Mouse (Mus musculus): ENCODE measurements around the gene Rara.

Gene Rara

DNA sequence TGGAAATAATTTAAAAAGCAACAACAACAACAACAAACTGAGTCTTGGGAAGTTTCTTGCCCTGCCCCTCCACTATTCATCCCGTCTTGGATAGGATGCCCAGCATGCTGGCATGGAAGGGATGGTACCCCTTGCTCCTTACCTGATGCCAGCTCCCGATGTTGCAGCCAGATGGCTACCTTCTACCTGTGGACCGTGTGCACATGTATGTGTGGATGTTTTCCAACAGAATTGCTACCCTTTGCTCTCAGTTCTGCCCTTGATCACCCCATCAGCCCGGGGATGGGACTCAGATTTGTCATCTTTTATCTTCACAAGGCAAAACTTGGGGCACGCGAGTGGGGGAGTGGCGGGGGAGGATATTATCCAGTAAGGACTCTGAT is 11.1 kb downstream of the Rara start:
- no peak for DNase-seq (ENCODE audit: low spot score)

DNA sequence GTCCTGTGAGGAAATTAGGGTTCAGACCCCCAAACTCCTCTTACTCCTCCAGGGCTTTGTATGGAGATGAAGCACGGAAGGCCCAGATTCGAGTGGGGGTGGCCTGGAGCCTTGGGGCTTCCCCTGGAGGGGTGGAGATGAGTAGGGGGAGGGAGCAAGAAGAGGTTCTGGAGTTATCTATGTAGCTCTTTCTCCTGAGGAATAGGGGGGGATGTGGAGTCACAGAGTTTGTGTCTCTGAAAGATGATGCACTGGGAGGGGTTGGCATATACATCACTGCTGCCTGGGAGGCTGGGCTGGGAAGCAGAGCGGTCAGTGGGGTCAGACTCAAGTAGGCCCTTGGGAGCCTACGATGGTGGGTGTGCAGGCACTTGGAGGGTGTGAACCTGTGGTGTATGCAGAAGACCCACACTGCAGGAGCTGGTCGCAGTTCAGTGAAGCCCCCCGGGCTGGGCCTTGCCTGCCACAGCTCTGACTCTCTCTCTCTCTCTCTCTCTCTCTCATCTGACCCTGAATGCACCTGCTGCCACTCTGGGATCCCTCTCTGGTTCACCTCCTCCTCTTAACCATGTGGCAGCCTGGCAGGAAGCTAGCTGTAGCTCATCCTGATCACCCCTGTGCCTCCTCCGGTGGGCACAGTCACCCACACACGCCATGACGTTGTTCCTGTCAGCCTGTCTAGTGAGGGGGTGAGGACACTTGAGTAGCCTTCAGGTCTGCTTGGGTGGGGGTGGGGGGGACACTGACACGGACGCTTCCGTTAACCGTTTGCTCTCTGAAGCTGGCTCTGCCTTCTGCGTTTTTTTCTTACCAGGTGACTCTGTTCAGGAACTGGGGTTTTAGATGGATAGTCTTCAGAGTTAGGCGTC is 11.7 kb downstream of the Rara start:
- no peak for DNase-seq (ENCODE audit: low spot score)

DNA sequence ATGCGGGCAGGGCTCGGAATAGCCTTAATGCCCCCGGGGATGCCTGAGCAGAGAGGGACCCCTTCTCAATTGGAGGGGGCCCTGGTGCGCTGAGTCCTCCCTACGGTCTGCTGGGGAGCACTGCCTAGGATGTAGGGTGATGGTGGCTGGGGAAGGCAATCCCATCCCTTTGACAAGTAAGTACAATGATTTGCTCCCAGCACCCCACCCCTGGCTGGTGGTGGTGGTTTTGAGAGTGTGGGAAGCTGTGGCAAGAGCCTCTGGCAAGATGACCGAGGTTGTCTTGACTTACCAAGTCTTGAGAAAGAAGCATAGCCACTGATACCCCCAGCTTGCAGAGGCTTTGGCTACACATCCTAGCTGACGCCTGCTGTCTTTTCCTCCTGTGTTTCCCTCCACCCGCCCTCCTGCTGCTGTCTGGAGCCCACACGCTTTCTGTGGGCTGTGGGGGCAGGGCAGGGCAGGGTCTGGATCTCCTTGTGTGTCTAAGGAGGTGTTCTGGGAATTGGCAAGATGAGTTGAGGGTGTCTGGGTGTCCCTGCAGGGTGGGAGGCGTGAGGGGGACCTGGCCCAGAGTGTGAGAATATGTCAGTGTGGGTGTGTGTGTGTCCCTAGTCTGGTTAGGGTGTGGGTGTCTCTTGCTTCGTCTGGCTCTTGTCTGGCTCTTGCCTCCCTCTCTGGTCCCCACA is 12.5 kb downstream of the Rara start:
- peak; percentile 11 for DNase-seq (ENCODE audit: low spot score)

DNA sequence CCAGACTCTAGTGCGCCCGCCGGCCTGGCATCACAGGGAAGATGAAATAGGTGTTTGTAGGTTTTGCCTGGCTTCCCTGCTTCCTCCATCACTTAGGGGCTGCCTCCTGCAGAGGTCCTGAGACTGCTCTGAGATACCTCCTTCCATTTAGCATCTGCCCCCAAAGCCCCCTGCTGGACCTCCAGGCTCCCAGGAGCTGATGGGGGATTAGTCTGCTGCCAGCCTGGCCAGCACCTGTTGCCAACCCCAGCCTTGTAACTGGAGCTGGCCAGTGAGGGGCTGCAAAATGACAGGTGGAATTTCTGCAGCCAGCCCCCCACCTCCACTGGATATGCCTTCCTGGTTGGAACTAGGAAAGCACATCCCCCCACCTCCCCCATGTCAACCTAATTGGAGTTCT is 13.2 kb downstream of the Rara start:
- no peak for DNase-seq (ENCODE audit: low spot score)

DNA sequence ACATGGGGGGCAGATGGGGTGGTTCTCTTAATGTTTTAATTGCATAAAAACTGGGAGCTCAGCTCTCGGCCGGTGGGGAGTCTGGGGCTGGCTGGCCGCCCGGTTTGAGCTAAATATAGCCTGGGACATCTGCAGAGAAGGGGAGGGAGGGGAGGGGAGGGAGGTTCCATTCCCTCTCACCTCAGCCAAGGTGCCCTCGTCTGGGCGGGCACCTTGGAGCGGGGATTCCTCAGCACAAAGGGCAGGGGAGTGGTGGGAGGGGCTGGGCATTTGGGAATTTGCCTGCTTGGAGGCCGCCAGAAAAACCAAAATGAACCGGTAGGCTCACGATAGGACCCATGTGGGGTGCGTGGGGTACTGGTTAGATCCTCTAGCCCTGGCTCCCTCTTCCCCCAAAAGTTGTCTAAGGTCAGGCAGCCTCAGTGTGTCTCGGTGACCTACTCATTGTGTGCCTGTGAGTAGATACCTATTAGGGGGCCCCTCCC is 13.8 kb downstream of the Rara start:
- DNase-seq (ENCODE audit: low spot score): no peak

DNA sequence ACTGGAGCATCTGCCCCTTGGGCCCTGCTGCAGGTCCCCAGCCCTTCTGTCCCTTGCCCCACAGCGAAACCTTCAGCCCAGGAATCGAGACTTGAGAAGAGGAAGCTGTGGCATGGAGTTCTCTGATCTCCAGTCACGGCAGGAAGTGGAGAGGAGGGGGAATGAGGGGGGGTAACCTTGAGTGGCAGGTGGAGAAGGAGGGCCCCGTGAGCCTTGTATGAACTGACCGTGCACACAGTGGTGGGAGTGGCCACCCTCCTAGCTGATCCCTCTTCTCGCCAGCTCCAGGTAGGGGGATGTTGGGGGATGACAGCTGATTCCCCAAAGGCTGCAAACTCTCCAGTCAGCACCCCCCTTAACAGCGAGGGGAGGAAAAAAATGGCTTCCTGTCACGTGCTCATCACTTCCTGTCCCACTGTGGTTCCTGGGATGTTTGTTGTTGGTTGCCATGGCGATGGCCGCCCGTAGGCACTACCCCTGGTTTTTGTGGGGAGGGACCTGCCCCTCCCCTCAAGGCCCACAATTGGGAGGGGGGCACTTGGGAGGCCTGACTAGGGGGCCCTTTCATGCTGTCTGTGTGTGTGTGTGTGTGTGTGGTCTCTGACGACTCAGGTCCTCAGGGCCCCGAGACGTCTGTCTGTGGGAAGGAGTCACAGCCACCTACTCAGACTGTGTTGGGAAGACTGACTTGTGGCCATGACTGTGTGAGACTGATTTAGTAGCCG is 14.4 kb downstream of the Rara start:
- DNase-seq (ENCODE audit: low spot score): peak; percentile 66

DNA sequence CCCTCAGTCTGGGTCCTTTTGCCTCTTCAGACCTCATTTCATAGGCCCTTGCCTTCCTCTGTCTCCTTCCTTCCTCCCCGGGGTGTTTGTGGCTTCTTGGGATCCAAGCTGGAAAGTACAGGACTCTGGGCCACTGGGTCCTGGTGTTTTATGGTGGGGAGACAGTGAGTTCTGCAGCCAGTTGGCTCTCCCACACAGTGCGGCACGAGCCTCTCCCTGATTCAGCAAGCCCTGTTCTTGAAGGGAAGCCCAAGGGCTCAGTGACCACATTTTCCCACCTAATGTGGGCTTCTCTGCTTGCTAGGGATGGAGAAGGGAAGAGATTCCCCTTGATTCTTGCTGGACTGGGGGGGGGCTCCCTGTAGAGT is 14.9 kb downstream of the Rara start:
- no peak for DNase-seq (ENCODE audit: low spot score)

DNA sequence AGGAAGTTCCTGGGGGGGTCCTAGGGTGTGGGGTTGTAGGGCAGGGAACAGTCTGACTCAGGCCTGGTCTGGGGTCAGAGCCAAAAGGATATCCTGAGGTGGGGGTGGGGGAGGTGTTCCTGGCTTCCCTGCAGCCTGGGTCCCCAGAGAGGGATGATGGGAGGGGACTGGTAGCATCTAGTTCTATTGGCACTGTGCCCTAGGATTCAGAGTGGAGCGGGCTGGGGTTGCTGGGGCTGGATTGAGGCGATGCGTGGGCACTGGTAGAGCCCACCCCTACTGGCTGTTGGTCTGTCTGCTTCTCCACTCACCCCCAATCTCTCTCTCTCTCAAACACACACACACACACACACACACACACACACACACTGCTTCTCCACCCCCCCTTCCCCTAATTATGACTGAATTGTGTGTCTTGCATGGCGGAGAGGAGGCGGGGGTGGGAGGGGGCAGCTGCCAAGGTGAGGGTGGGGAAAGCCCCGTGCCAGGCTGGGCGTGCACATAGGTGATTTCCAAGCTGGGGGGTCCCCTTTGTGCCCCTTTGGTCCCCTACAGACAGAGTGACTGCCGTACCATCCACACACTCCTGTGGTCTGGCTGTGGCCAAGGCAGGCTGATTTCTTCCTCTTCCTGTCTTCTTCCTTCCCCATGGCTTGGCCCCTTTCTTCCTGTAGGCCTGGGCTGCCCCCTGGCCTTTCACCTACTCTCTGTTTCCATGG is 15.5 kb downstream of the Rara start:
- DNase-seq (ENCODE audit: low spot score): peak; percentile 22

DNA sequence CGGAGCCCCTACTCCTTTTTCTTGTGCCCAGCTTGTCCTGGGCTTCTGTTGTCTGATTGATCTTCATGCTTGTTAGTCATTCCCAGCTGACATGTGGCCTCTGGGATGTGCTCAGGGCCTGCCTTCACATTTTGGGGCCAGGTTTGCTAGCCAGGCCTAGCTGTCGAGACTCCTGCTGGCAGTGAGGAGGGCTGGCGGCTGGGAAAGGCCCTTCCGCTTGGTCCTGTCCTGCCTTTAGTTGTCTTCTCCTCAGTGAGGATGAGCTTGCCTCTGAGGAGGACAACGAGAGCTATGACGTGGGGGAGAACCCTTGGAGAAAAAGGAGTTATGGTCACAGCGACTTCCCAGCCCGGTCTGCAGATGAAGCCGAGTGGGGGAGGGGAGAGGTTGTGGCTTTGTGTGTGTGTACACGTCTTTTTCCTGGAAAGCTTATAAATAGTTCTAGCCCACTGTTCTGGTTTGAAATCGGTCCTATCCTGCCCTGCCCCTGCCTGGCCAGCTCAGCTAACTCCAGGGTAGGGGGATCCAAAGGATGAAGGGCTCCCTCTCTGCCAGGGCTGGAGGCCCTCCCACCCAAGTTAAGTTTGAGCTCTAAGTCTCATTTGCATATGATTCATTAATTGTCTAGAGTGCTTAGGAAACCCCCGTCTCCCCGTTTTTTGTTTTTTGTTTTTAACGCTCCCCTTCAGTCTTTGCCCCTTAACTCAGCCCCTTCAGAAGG is 16.3 kb downstream of the Rara start:
- peak; percentile 22 for DNase-seq (ENCODE audit: low spot score)

DNA sequence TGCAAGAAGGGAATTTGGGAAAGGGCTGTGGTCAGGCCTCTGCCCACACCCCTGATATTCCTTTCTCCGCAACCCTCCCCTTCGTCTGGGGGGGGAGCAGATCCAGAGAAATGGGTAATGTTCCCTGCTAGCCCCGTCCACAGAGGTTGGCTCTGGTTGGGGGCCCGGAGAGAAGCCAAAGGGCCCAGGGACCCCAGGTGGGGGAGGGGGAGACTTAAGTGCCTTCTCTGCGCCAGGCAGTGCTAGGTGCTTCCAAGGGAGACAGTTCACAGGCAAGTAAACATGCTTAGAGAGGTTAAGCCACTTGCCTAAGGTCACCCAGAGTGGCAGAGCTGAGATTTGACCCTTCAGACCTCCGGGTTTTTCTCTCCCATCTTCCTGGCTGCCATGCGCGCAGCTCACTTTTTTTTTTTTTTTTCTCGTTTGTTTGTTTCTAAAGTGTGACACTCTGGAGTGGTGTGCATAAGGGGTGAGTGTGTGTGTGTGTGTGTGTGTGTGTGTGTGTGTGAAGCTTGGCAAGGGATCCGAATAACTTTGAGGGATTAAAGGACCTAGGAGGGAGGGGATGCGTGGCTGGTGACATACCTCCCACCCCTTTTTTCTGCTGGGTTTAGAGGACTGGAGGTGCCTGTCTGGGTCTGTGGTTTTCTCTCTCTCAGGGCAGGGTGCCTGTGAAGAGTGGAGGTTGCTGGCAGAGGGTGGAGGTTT is 17.4 kb downstream of the Rara start:
- DNase-seq (ENCODE audit: low spot score): no peak

DNA sequence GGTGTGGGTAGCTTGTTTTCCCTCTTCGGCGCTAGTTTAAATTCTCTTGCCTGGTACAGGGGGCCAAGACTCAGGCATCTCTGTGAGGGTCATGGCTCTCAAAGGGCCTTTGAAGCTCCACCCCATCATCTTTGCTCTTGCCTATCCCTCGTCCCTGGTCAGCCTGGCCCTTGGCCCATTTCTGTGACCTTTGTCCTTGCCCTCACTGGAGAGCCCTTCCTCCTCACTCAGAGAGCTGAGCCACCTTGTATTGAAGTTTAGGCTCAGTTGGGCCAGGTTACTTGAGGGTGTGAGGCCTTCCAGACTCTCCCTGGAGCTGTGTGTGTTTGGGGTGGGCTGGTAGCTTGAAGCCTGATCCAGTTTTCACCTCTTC is 18.0 kb downstream of the Rara start:
- peak; percentile 72 for DNase-seq (ENCODE audit: low spot score)

DNA sequence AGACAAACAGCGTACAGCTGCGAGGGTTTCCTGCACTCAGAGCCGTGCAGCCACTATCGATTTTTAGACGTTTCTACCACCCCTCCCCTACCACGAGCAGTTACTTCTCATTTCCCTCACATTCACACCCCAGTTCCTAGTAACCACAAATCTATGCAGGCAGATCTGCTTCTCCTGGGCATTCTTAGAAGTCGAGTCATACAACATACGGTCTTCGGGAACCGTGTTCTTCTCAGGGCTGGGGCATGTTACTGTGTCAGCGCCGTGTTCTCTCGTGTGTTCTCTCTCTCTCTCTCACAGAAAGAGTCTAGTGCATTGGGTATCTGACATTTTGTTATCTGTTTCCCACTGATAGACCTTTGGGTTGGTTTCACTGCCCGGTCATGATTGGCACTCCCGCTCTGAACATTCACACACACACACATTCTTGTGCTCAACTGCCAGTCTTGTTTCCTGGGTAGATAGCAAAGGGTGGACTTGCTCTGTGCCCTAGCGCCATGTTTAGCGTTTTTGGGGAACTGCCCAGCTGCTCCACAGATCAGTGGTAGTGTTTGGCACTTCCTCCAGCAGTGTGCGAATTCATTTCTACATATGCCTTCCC is 20.5 kb downstream of the Rara start:
- no peak for DNase-seq (ENCODE audit: low spot score)

DNA sequence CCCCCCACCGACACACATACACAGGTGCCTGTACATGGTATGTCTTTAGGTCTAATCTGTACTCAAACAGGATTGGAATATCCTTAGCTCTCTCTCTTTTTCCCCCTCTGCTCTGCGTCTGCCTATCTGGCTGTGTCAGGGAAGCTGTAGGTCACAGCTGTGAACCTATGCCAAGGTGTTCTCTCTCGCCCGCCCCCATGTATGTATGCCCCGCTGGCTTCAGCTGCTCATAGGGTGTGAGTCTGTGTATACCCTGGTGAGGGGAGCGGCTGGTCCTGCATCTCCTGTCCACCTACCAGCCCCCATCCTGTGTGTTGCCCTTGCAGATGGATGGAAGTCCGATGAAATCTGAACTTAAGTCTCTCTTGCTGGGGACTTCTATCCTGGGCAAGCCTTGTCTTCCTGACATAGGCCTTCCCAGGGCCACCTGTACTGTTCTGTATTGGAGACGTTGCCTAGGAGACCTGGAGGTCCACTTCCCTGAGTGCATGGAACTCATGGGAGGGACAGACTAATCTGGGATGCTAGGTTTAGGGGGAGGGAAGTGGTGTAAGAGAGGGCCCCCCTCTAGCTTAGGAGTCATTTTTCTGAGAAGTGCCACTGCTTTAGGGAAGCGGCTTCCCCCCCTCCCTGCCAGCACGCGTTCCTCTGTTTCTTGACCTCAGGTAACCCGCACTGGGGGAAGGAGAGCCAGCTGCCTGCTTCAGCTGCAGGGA is 21.8 kb downstream of the Rara start:
- DNase-seq (ENCODE audit: low spot score): no peak

DNA sequence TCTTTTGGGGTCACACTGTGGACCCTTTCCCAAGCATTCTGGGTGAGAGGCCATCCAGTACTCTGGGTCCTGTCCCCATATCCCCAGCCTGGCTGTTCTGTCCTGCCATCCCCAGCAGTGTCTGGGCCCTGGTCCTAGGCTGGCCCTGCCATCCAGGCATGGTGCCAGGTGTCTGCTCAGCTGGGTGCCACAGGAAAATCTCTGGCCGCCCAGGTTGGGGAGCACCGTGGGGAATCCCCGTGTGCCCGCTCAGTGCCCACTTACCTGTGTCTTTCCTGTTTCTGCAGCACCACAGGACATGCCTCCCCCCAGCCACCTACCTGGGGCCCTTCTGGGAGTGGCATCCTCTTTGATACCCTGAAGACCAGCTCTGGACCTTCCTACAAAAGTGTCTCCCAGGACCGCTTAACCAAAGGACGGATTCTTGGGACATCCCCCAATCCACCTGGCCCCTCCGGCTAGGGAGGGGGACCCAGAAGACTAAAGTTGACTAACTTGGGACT is 22.4 kb downstream of the Rara start:
- no peak for DNase-seq (ENCODE audit: low spot score)

DNA sequence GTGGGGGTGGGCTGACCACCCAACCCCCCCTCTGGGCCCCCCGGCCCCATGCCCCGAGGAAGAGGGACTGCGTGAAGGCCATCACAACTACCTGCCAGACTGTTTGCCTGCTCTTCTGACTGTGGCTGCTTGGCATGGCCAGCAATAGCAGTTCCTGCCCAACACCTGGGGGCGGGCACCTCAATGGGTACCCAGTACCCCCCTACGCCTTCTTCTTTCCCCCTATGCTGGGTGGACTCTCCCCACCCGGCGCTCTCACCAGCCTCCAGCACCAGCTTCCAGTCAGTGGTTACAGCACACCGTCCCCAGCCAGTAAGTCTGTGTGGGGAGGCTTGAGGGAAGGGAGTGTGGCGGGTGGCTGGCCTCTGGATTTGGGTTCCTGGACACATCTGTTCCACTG is 22.9 kb downstream of the Rara start:
- no peak for DNase-seq (ENCODE audit: low spot score)

DNA sequence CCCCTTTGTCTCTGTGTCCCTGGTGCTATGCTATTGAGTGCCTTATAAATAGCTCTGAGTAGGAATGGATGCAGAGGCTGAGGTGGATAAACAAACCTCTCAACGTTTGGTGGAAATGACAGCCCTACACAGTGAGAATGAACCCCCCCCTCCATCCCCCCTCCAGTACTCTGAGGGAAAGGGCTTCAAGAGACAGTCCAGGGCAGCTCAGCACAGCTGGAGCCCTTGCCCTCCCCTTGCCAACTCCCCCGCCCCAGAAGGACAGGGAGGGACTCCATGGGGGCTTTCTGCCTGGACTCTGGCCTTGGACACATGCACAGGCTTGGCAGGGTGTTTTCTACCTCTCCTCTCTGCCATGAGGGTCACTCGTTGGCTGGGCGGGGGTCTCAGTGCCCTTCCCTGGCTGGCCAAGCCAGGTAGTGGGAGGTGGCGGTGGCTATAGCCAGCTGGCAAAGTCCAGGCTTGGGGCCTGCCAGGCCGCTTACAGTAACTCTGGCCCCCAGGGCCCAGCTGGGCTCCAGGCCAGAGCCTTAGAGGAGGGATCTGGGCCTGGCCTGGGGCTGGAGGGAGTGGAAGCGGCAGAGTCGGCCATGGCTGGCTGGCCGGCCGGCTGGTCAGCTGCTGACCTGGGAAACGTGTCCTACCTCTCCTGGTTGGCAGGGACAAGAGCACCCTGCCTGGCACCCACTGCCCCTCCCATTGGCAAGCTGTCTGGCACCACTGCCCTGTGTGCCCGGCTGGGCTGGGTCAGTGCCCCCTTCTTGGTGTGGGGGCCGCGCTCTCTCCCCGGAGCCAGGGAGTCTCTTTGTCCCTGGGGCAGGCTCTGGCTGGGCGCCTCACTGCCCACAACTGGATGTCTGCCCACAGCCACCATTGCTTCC is 23.6 kb downstream of the Rara start:
- DNase-seq (ENCODE audit: low spot score): peak; percentile 90

DNA sequence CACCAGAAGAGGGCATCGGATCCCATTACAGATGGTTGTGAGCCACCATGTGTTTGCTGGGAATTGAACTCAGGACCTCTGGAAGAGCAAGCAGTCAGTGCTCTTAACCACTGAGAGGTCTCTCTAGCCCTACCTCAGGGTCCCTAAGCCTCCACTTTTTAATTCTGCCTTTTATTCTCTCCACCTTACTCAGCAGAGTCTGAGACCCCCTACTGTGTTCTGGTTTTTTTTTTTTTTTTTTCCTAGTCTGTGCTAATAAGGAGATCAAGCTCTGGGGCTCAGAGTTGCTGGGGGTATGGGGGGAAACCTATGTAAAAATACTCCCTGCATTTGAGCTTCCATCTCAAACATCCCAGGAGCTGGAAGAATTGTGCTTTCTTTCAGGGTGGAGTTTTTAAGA is 24.5 kb downstream of the Rara start:
- no peak for DNase-seq (ENCODE audit: low spot score)

DNA sequence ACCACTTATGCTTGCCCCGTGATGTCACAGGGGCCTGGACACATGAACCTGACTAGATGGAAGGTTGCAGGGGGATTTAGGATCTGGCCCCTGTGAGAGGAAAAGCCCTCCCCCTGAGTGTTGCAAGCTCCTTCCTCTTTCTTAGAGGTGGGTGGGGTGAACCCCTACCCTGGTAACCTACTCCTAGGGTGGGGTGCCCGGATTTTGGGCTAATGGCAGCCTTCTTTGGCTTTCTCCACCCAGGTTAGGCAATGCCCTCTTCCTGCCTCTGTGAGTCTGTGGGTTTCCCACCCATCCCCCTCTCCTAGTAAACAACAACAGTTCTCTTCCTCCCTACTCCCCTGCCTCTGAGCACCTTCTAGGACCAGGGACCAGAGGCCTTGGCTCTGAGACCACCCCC is 25.1 kb downstream of the Rara start:
- DNase-seq (ENCODE audit: low spot score): no peak

DNA sequence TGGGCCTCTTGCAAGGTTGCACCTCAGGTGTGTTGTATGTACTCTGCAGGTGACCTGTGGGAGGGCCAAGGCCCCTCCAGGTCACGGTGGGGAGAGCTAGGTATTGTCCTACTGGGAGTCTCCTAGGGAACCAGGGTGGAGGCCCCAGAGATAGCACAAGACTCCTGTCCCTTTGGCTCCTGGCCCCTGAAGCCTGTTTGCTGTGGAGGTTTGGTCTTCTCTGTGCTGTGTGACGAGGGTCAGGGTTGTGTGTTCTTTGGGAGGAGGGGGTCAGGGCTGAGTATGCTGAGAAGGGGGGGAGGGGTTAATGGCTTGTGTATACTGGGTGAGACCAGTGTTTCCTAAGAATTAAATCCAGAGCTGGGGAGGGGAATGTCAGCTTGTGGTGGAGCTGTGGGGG is 25.7 kb downstream of the Rara start:
- no peak for DNase-seq (ENCODE audit: low spot score)
